Mouse (Mus musculus): ENCODE data around the gene Vmn2r14.

DNA sequence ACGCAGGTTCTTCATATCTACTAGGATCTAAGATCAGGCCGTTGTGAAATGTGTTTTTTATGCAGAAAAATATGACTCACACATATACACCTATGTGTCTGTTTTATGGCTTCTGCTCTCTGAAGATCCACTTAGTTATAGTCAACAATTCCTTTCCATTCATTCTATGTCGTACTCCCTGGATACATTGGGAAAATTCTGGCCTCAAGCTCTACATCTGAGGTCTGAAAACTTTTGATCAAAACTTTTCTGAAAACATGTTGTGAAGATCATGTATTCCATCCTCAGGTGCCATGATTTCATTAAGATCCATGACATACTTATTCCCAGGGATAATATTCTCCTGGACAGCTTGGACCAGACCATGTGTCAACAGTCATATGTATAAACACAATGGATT, at the start of gene Vmn2r14:
- TF ChIP-seq ZNF384 (IDR thresholded peaks at IDR 0.05; ENCODE audit: low read depth, low read length) (no peak), ZC3H11A (IDR thresholded peaks at IDR 0.05; ENCODE audit: borderline replicate concordance, low read depth, low read length) (no peak), HCFC1 (IDR thresholded peaks at IDR 0.05; ENCODE audit: borderline replicate concordance, insufficient read depth, low read length) (no peak), MAFK (IDR thresholded peaks at IDR 0.05; ENCODE audit: insufficient read depth, low read depth, low read length) (no peak), CHD2 (IDR thresholded peaks at IDR 0.05; ENCODE audit: low read depth, low read length) (no peak)

All from ES-E14 (cell line).